Mouse (Mus musculus): ENCODE data around the gene Zcchc24. TPM values are rescaled to one million over a fixed set of nuclear protein-coding genes. Genes with fewer than 3 reads are reported as not detected.

Zcchc24 gene
- polyA plus RNA-seq, 1 experiment from 2014 or later: 19.5 TPM

GRCm38 (mm10) chr14:25786959-25787358 is 18.1 kb upstream of the Zcchc24 start:
- Histone ChIP-seq H3K36me3 (ENCODE audit: control insufficient read depth, insufficient read depth) (no peaks in the 10 kb centered on the region), H3K4me3 (ENCODE audit: low read length) (no peak overlapping the region), H3K27ac (ENCODE audit: low read length) (peak overlapping the region; percentile 2; the same call in 1 of the 2 replicates), H3K9ac (ENCODE audit: low read length) (no peak overlapping the region), H3K9me3 (replicated peaks; ENCODE audit: control insufficient read depth, low read length) (no peaks in the 10 kb centered on the region), H3K27me3 (ENCODE audit: control insufficient read depth, insufficient read depth, low read length) (no peaks in the 10 kb centered on the region), H3K4me2 (ENCODE audit: low read depth, low read length) (no peak overlapping the region), H3K4me1 (ENCODE audit: control insufficient read depth, insufficient read depth, low read length) (peaks cover 17% of the 10 kb centered on the region)
- 39% methylated on average over 5 of the region's 5 CpGs for WGBS
- ATAC-seq (replicated peaks; ENCODE audit: extremely low read depth, insufficient read depth, low FRiP score): peak; percentile 63

GRCm38 (mm10) chr14:25785210-25785609 is 16.4 kb upstream of the Zcchc24 start:
- no peaks in the 10 kb centered on the region for H3K27me3 ChIP-seq (ENCODE audit: control insufficient read depth, insufficient read depth, low read length)
- no peak overlapping the region for H3K9ac ChIP-seq (ENCODE audit: low read length)
- H3K27ac ChIP-seq (ENCODE audit: low read length): no peak overlapping the region
- no peaks in the 10 kb centered on the region for H3K9me3 ChIP-seq (replicated peaks; ENCODE audit: control insufficient read depth, low read length)
- H3K36me3 ChIP-seq (ENCODE audit: control insufficient read depth, insufficient read depth): no peaks in the 10 kb centered on the region
- no peak for ATAC-seq (replicated peaks; ENCODE audit: extremely low read depth, insufficient read depth, low FRiP score)
- 85% methylated on average over 4 of the region's 4 CpGs for WGBS
- no peak overlapping the region for H3K4me2 ChIP-seq (ENCODE audit: low read depth, low read length)
- H3K4me3 ChIP-seq (ENCODE audit: low read length): no peak overlapping the region
- peaks cover 18% of the 10 kb centered on the region for H3K4me1 ChIP-seq (ENCODE audit: control insufficient read depth, insufficient read depth, low read length)

GRCm38 (mm10) chr14:25783220-25783619 is 14.4 kb upstream of the Zcchc24 start:
- peaks cover 19% of the 10 kb centered on the region for H3K4me1 ChIP-seq (ENCODE audit: control insufficient read depth, insufficient read depth, low read length)
- no peak for ATAC-seq (replicated peaks; ENCODE audit: extremely low read depth, insufficient read depth, low FRiP score)
- no peak overlapping the region for H3K4me2 ChIP-seq (ENCODE audit: low read depth, low read length)
- no peak overlapping the region for H3K27ac ChIP-seq (ENCODE audit: low read length)
- no peaks in the 10 kb centered on the region for H3K9me3 ChIP-seq (replicated peaks; ENCODE audit: control insufficient read depth, low read length)
- no peaks in the 10 kb centered on the region for H3K36me3 ChIP-seq (ENCODE audit: control insufficient read depth, insufficient read depth)
- WGBS: 36% methylated on average over 7 of the region's 7 CpGs
- no peak overlapping the region for H3K9ac ChIP-seq (ENCODE audit: low read length)
- no peaks in the 10 kb centered on the region for H3K27me3 ChIP-seq (ENCODE audit: control insufficient read depth, insufficient read depth, low read length)
- H3K4me3 ChIP-seq (ENCODE audit: low read length): no peak overlapping the region

- ATAC-seq (replicated peaks; ENCODE audit: extremely low read depth, insufficient read depth, low FRiP score): no peak
- Histone ChIP-seq H3K9ac (ENCODE audit: low read length) (no peak overlapping the region), H3K9me3 (replicated peaks; ENCODE audit: control insufficient read depth, low read length) (no peaks in the 10 kb centered on the region), H3K36me3 (ENCODE audit: control insufficient read depth, insufficient read depth) (no peaks in the 10 kb centered on the region), H3K4me3 (ENCODE audit: low read length) (no peak overlapping the region), H3K27me3 (ENCODE audit: control insufficient read depth, insufficient read depth, low read length) (no peaks in the 10 kb centered on the region), H3K27ac (ENCODE audit: low read length) (no peak overlapping the region), H3K4me1 (ENCODE audit: control insufficient read depth, insufficient read depth, low read length) (peaks cover 23% of the 10 kb centered on the region), H3K4me2 (ENCODE audit: low read depth, low read length) (no peak overlapping the region)
- 79% methylated on average over 11 of the region's 11 CpGs for WGBS
Observed at GRCm38 (mm10) chr14:25780601-25781000, 11.8 kb upstream of the Zcchc24 start.

- Histone ChIP-seq H3K4me2 (ENCODE audit: low read depth, low read length) (no peak overlapping the region), H3K27me3 (ENCODE audit: control insufficient read depth, insufficient read depth, low read length) (no peaks in the 10 kb centered on the region), H3K36me3 (ENCODE audit: control insufficient read depth, insufficient read depth) (no peaks in the 10 kb centered on the region), H3K9ac (ENCODE audit: low read length) (no peak overlapping the region), H3K4me3 (ENCODE audit: low read length) (no peak overlapping the region), H3K9me3 (replicated peaks; ENCODE audit: control insufficient read depth, low read length) (no peaks in the 10 kb centered on the region), H3K4me1 (ENCODE audit: control insufficient read depth, insufficient read depth, low read length) (peaks cover 35% of the 10 kb centered on the region), H3K27ac (ENCODE audit: low read length) (no peak overlapping the region)
- WGBS: 53% methylated on average over 6 of the region's 6 CpGs
- no peak for ATAC-seq (replicated peaks; ENCODE audit: extremely low read depth, insufficient read depth, low FRiP score)
Observed at GRCm38 (mm10) chr14:25776294-25776693, 7.5 kb upstream of the Zcchc24 start.

GRCm38 (mm10) chr14:25774100-25774499 is 5.3 kb upstream of the Zcchc24 start:
- 0 out of 2 replicates have a peak overlapping the region, but pooled peaks have one; percentile 2 for H3K4me2 ChIP-seq (ENCODE audit: low read depth, low read length)

GRCm38 (mm10) chr14:25773039-25773438 is 4.2 kb upstream of the Zcchc24 start:
- Histone ChIP-seq H3K4me1 (ENCODE audit: control insufficient read depth, insufficient read depth, low read length) (peaks cover 35% of the 10 kb centered on the region), H3K4me3 (ENCODE audit: low read length) (no peak overlapping the region), H3K4me2 (ENCODE audit: low read depth, low read length) (no peak overlapping the region), H3K9ac (ENCODE audit: low read length) (no peak overlapping the region), H3K36me3 (ENCODE audit: control insufficient read depth, insufficient read depth) (no peaks in the 10 kb centered on the region), H3K27me3 (ENCODE audit: control insufficient read depth, insufficient read depth, low read length) (no peaks in the 10 kb centered on the region), H3K27ac (ENCODE audit: low read length) (no peak overlapping the region), H3K9me3 (replicated peaks; ENCODE audit: control insufficient read depth, low read length) (no peaks in the 10 kb centered on the region)
- WGBS: 35% methylated on average over 4 of the region's 4 CpGs
- ATAC-seq (replicated peaks; ENCODE audit: extremely low read depth, insufficient read depth, low FRiP score): no peak

More at GRCm38 (mm10) chr14:25774100-25774499, 5.3 kb upstream of the Zcchc24 start:
- 13% methylated on average over 5 of the region's 5 CpGs for WGBS
- Histone ChIP-seq H3K9ac (ENCODE audit: low read length) (peak overlapping the region; percentile 16; the same call in 1 of the 2 replicates), H3K27ac (ENCODE audit: low read length) (no peak overlapping the region), H3K4me1 (ENCODE audit: control insufficient read depth, insufficient read depth, low read length) (peaks cover 34% of the 10 kb centered on the region), H3K4me3 (ENCODE audit: low read length) (no peak overlapping the region), H3K27me3 (ENCODE audit: control insufficient read depth, insufficient read depth, low read length) (no peaks in the 10 kb centered on the region), H3K36me3 (ENCODE audit: control insufficient read depth, insufficient read depth) (no peaks in the 10 kb centered on the region), H3K9me3 (replicated peaks; ENCODE audit: control insufficient read depth, low read length) (no peaks in the 10 kb centered on the region)
- ATAC-seq (replicated peaks; ENCODE audit: extremely low read depth, insufficient read depth, low FRiP score): peak; percentile 46

GRCm38 (mm10) chr14:25769626-25770306 is 927 bp upstream of the Zcchc24 start:
- H3K27ac ChIP-seq (ENCODE audit: low read length): no peak overlapping the region
- no peak overlapping the region for H3K4me3 ChIP-seq (ENCODE audit: low read length)
- H3K4me2 ChIP-seq (ENCODE audit: low read depth, low read length): peak overlapping the region; percentile 95; the same call in 1 of the 2 replicates
- WGBS: 41% methylated on average over 8 of the region's 8 CpGs
- H3K4me1 ChIP-seq (ENCODE audit: control insufficient read depth, insufficient read depth, low read length): peaks cover 51% of the 10 kb centered on the region
- ATAC-seq (replicated peaks; ENCODE audit: extremely low read depth, insufficient read depth, low FRiP score): no peak
- no peaks in the 10 kb centered on the region for H3K27me3 ChIP-seq (ENCODE audit: control insufficient read depth, insufficient read depth, low read length)
- no peaks in the 10 kb centered on the region for H3K36me3 ChIP-seq (ENCODE audit: control insufficient read depth, insufficient read depth)
- no peaks in the 10 kb centered on the region for H3K9me3 ChIP-seq (replicated peaks; ENCODE audit: control insufficient read depth, low read length)
- no peak overlapping the region; the same call in 1 of the 2 replicates for H3K9ac ChIP-seq (ENCODE audit: low read length)

- H3K4me2 ChIP-seq (ENCODE audit: low read depth, low read length): peak overlapping the region; percentile 95
- H3K9me3 ChIP-seq (replicated peaks; ENCODE audit: control insufficient read depth, low read length): no peaks in the 10 kb centered on the region
- WGBS: 1% methylated on average over 50 of the region's 50 CpGs
- no peaks in the 10 kb centered on the region for H3K36me3 ChIP-seq (ENCODE audit: control insufficient read depth, insufficient read depth)
- H3K4me3 ChIP-seq (ENCODE audit: low read length): peak overlapping the region; percentile 92
- H3K9ac ChIP-seq (ENCODE audit: low read length): peak overlapping the region; percentile 96
- ATAC-seq (replicated peaks; ENCODE audit: extremely low read depth, insufficient read depth, low FRiP score): peak; percentile 50
- H3K27ac ChIP-seq (ENCODE audit: low read length): peak overlapping the region; percentile 94
- H3K27me3 ChIP-seq (ENCODE audit: control insufficient read depth, insufficient read depth, low read length): no peaks in the 10 kb centered on the region
- H3K4me1 ChIP-seq (ENCODE audit: control insufficient read depth, insufficient read depth, low read length): peaks cover 38% of the 10 kb centered on the region
Observed at GRCm38 (mm10) chr14:25768261-25768893, 462 bp downstream of the Zcchc24 start.
